20 mouse cellular contexts compared by ENCODE assay signal in genomic region chr9:71321436-71321835, GRCm38 (mm10).
DNase-seq lines count a peak whose midpoint lies in the region; ATAC-seq and TF ChIP-seq lines count a peak whose summit lies in the region.
"Had no signal": no experiment of that assay in that cellular context is flagged by ENCODE, and none has a peak within 500 bp of the region (broad histone marks: within the 10 kb centered on the region; RNA-seq: fewer than 3 reads in every experiment).

No protein-coding gene starts in this region.

- TF ChIP-seq CTCF in heart, adult 2 months (IDR thresholded peaks at IDR 0.05) = no peak
- TF ChIP-seq CTCF in kidney, postnatal 0 days (IDR thresholded peaks at IDR 0.05; ENCODE audit: low read depth) = no peak

- WGBS in heart, adult 2 months = 51% methylated on average over 7 of the region's 7 CpGs
- 39% methylated on average over 7 of the region's 7 CpGs for WGBS in kidney, postnatal 0 days

- H3K9ac ChIP-seq in heart, adult 2 months (ENCODE audit: low read depth, low read length) = no peak overlapping the region
- no peak overlapping the region for H3K9ac ChIP-seq in kidney, postnatal 0 days (ENCODE audit: low read depth, low read length)
- H3K9ac ChIP-seq: hindbrain, embryonic 13.5 days; intestine, embryonic 15.5 days; liver, embryonic 13.5 days; midbrain, embryonic 15.5 days; stomach, embryonic 15.5 days had no signal

- H3K27ac ChIP-seq in heart, adult 2 months = no peak overlapping the region
- H3K27ac ChIP-seq in kidney, postnatal 0 days = peak overlapping the region; percentile 80
- H3K27ac ChIP-seq: hindbrain, embryonic 13.5 days; intestine, embryonic 15.5 days; left cerebral cortex, adult 2 months; liver, embryonic 13.5 days; midbrain, embryonic 15.5 days; stomach, embryonic 15.5 days had no signal

- H3K36me3 ChIP-seq in heart, adult 2 months (ENCODE audit: control insufficient read depth, insufficient read depth, low read length) = no peaks in the 10 kb centered on the region; the same call in 1 of the 2 replicates
- H3K36me3 ChIP-seq in kidney, postnatal 0 days (ENCODE audit: insufficient read depth, low read length) = no peaks in the 10 kb centered on the region
- H3K36me3 ChIP-seq: G1E; hindbrain, embryonic 13.5 days; intestine, embryonic 15.5 days; liver, embryonic 13.5 days; midbrain, embryonic 15.5 days; stomach, embryonic 15.5 days had no signal

- peak; percentile 69 for ATAC-seq in kidney, postnatal 0 days (replicated peaks; ENCODE audit: low FRiP score, low read depth)
- ATAC-seq: CD4-positive, CD25-positive, alpha-beta regulatory T cell, adult 4 months; intestine, embryonic 15.5 days; midbrain, embryonic 15.5 days had no signal

- intact Hi-C loops in heart, adult 2 months (cut with DNase I) = no loop called here
- intact Hi-C loops in gastrocnemius, postnatal 14 days (cut with DNase I; ENCODE audit: low total_unique reads) = no loop called here

- H3K4me1 ChIP-seq in heart, adult 2 months (ENCODE audit: control insufficient read depth, insufficient read depth, low read length) = peaks cover 18% of the 10 kb centered on the region
- peaks cover 23% of the 10 kb centered on the region for H3K4me1 ChIP-seq in kidney, postnatal 0 days (replicated peaks; ENCODE audit: insufficient read depth, low read length)
- H3K4me1 ChIP-seq: liver, embryonic 13.5 days; midbrain, embryonic 15.5 days had no signal

- no peak overlapping the region for H3K4me3 ChIP-seq in heart, adult 2 months
- H3K4me3 ChIP-seq in kidney, postnatal 0 days (replicated peaks; ENCODE audit: low read depth, low read length) = no peak overlapping the region
- H3K4me3 ChIP-seq: hindbrain, embryonic 13.5 days; intestine, embryonic 15.5 days; left cerebral cortex, adult 2 months; liver, embryonic 13.5 days; midbrain, embryonic 15.5 days; stomach, embryonic 15.5 days had no signal

- no peak for TF ChIP-seq POLR2A in heart, adult 2 months (IDR thresholded peaks at IDR 0.05; ENCODE audit: insufficient read depth, low read depth, low read length)

- TF ChIP-seq EP300 in heart, adult 2 months (IDR thresholded peaks at IDR 0.05; ENCODE audit: insufficient read depth, low read depth, low read length) = no peak

- no peaks in the 10 kb centered on the region for H3K9me3 ChIP-seq in kidney, postnatal 0 days (replicated peaks; ENCODE audit: low read length)
- H3K9me3 ChIP-seq: G1E; hindbrain, embryonic 13.5 days; intestine, embryonic 15.5 days; liver, embryonic 13.5 days; midbrain, embryonic 15.5 days; stomach, embryonic 15.5 days had no signal

- peak; percentile 90 for DNase-seq in heart, adult 11 months
- DNase-seq in heart, adult 2 months = no peak
- peak; percentile 22 for DNase-seq in heart, postnatal 4 days
- DNase-seq in heart, adult 8-10 months (ENCODE audit: low spot score) = no peak
- DNase-seq in kidney, adult 11 months = peak; percentile 78
- no peak for DNase-seq in kidney, postnatal 0 days (ENCODE audit: low spot score)
- no peak for DNase-seq in gastrocnemius, adult 8-10 months (ENCODE audit: low spot score in 2 of 2)
- DNase-seq in gastrocnemius, postnatal 14 days = no peak
- DNase-seq: cerebellum, postnatal 10 days; gastrocnemius, postnatal 10 days; liver, embryonic 13.5 days; right cerebral cortex, adult 18-20 months; thymus, adult 2 months had no signal

- H3K27me3 ChIP-seq in heart, adult 2 months (ENCODE audit: control insufficient read depth, insufficient read depth, low read length) = no peaks in the 10 kb centered on the region
- no peaks in the 10 kb centered on the region for H3K27me3 ChIP-seq in kidney, postnatal 0 days (ENCODE audit: insufficient read depth, low read length)
- H3K27me3 ChIP-seq: hindbrain, embryonic 13.5 days; intestine, embryonic 15.5 days; liver, embryonic 13.5 days; midbrain, embryonic 15.5 days; stomach, embryonic 15.5 days had no signal

- H3K4me2 ChIP-seq in kidney, postnatal 0 days (ENCODE audit: low read length) = no peak overlapping the region
- H3K4me2 ChIP-seq: hindbrain, embryonic 13.5 days; intestine, embryonic 15.5 days; liver, embryonic 13.5 days; midbrain, embryonic 15.5 days; stomach, embryonic 15.5 days had no signal

- no peaks in the 10 kb centered on the region for H3K79me2 ChIP-seq in heart, adult 2 months (replicated peaks; ENCODE audit: control insufficient read depth, insufficient read depth, low read length)

Comparison
In these comparisons a context has a peak if more than half of its experiments do, and no peak if none do; other contexts are left out.
1. DNase-seq: peak in heart, adult 11 months (single experiment), heart, postnatal 4 days (single experiment) and kidney, adult 11 months (single experiment); none in heart, adult 2 months (0 of 2), heart, adult 8-10 months (single experiment), kidney, postnatal 0 days (single experiment), gastrocnemius, adult 8-10 months (0 of 2) and gastrocnemius, postnatal 14 days (single experiment).